In genomic region chr9:48058599-48058998, GRCm38 (mm10) we compare ENCODE assay signal across 13 mouse cellular contexts.
A peak's percentile ranks its signal among the peaks of the same experiment; 100 is the strongest.
DNase-seq lines count a peak whose midpoint lies in the region; ATAC-seq and TF ChIP-seq lines count a peak whose summit lies in the region.
"Had no signal": no experiment of that assay in that cellular context is flagged by ENCODE, and none has a peak within 500 bp of the region (broad histone marks: within the 10 kb centered on the region; RNA-seq: fewer than 3 reads in every experiment).

No protein-coding gene starts in this region.

- H3K27me3 ChIP-seq in kidney, embryonic 16.5 days (ENCODE audit: insufficient read depth, low read length), result no peaks in the 10 kb centered on the region
- no peaks in the 10 kb centered on the region for H3K27me3 ChIP-seq in liver, postnatal 0 days (ENCODE audit: insufficient read depth, low read length)

- no peak for ATAC-seq in kidney, embryonic 16.5 days (ENCODE audit: low FRiP score, low TSS enrichment)
- no peak for ATAC-seq in liver, postnatal 0 days
- ATAC-seq: hindbrain, embryonic 16.5 days had no signal

- H3K4me2 ChIP-seq in kidney, embryonic 16.5 days (replicated peaks; ENCODE audit: low read depth, low read length), result no peak overlapping the region
- no peak overlapping the region for H3K4me2 ChIP-seq in liver, postnatal 0 days (ENCODE audit: low read depth, low read length)

- WGBS in kidney, embryonic 16.5 days, result 36% methylated on average over 8 of the region's 8 CpGs
- WGBS in liver, postnatal 0 days (ENCODE audit: insufficient replicate concordance), result 53% methylated on average over 8 of the region's 8 CpGs

- no peaks in the 10 kb centered on the region for H3K36me3 ChIP-seq in kidney, embryonic 16.5 days (ENCODE audit: insufficient read depth, low read length)
- no peaks in the 10 kb centered on the region for H3K36me3 ChIP-seq in liver, postnatal 0 days (replicated peaks; ENCODE audit: insufficient read depth, low read length)

- TF ChIP-seq POLR2A in brain, embryonic 14.5 days (IDR thresholded peaks at IDR 0.05; ENCODE audit: borderline replicate concordance, extremely low read depth, insufficient read depth, insufficient read length, poor library complexity, severe bottlenecking), result no peak

- peak; percentile 21 for DNase-seq in kidney, adult 11 months
- DNase-seq in NIH3T3 (ENCODE audit: low read depth) (peak; percentile 37), liver (no peak)
- DNase-seq in brain, embryonic 14.5 days (ENCODE audit: low read depth), result peak; percentile 69
- peak; percentile 46 to 55 for DNase-seq in kidney, postnatal 4 days
- no peak for DNase-seq in liver, postnatal 0 days
- no peak for DNase-seq in cerebellum, adult 8-10 months
- DNase-seq: cerebellum, adult 9-10 months; lung, postnatal 4 days; right cerebral cortex, postnatal 25 days; thymus, adult 2 months had no signal

- TF ChIP-seq CTCF in brain, embryonic 14.5 days (IDR thresholded peaks at IDR 0.05; ENCODE audit: borderline replicate concordance, extremely low read depth, insufficient read depth, insufficient read length), result no peak
- TF ChIP-seq CTCF in liver, postnatal 0 days (IDR thresholded peaks at IDR 0.05; ENCODE audit: low read depth), result no peak

- peaks cover 24% of the 10 kb centered on the region for H3K4me1 ChIP-seq in kidney, embryonic 16.5 days (ENCODE audit: insufficient read depth, low read length)
- H3K4me1 ChIP-seq in liver, postnatal 0 days (ENCODE audit: insufficient read depth), result no peaks in the 10 kb centered on the region

- H3K4me3 ChIP-seq in kidney, embryonic 16.5 days (ENCODE audit: low read length), result no peak overlapping the region
- H3K4me3 ChIP-seq in liver, postnatal 0 days (ENCODE audit: low read depth, low read length), result no peak overlapping the region

- no peak overlapping the region for H3K27ac ChIP-seq in kidney, embryonic 16.5 days (ENCODE audit: low read length)
- no peak overlapping the region for H3K27ac ChIP-seq in liver, postnatal 0 days (ENCODE audit: low read depth)

- TF ChIP-seq EP300 in liver, postnatal 0 days (IDR thresholded peaks at IDR 0.05; ENCODE audit: low read depth), result no peak

- H3K9ac ChIP-seq in kidney, embryonic 16.5 days (replicated peaks; ENCODE audit: low read length), result no peak overlapping the region
- H3K9ac ChIP-seq in liver, postnatal 0 days (replicated peaks), result no peak overlapping the region

- H3K9me3 ChIP-seq in kidney, embryonic 16.5 days (ENCODE audit: low read length), result no peaks in the 10 kb centered on the region
- no peaks in the 10 kb centered on the region for H3K9me3 ChIP-seq in liver, postnatal 0 days (ENCODE audit: low read length)

Comparison
In these comparisons a context has a peak if more than half of its experiments do, and no peak if none do; other contexts are left out.
1. DNase-seq: peak in kidney, adult 11 months (single experiment), NIH3T3 (single experiment), brain, embryonic 14.5 days (single experiment) and kidney, postnatal 4 days (2 of 2); none in liver (single experiment), liver, postnatal 0 days (single experiment) and cerebellum, adult 8-10 months (single experiment).